Comparison of ENCODE assay signal across 13 mouse cellular contexts in the genomic region with DNA sequence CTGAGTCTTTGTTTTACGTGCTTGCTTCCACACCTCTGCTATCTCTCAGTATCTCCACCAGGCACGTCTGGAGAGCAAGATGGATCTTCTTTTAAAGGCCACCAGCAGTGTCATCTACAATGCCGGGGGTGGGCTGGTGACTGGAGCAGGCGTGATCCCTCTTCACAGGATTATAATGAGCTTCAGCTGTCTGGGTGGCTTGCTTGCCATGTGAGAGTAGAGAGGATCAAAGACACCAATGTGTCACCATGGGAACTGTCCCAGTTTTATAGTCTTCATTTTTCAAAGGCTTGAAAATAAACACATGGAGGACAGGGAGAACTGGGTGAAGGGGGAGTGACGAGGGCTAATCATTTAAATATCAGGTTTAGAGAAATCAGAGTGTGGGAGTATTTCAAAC.
DNase-seq lines count a peak whose midpoint lies in the region; ATAC-seq lines count a peak whose summit lies in the region.
"Had no signal": no experiment of that assay in that cellular context is flagged by ENCODE, and none has a peak within 500 bp of the region (broad histone marks: within the 10 kb centered on the region; RNA-seq: fewer than 3 reads in every experiment).

No protein-coding gene starts in this region.

- WGBS in kidney, embryonic 14.5 days: 17% methylated on average over 5 of the region's 5 CpGs

- DNase-seq in kidney, adult 18-20 months: no peak
- DNase-seq in retina, postnatal 1 day: peak; percentile 60
- no peak for DNase-seq in retina, embryonic 14.5 days (ENCODE audit: low spot score)
- DNase-seq in layer of hippocampus, adult 9-10 months (ENCODE audit: low spot score): peak; percentile 41
- DNase-seq in right cerebral cortex, postnatal 36 days (ENCODE audit: low spot score in 2 of 2): peak; percentile 22 to 23
- no peak for DNase-seq in testis, postnatal 14 days (ENCODE audit: low spot score)
- no peak for DNase-seq in spleen, postnatal 10 days (ENCODE audit: low spot score in 2 of 2)
- DNase-seq: cerebellum, postnatal 10 days; liver; thymus, postnatal 14 days had no signal

- H3K36me3 ChIP-seq in kidney, embryonic 14.5 days (ENCODE audit: control insufficient read depth, insufficient read depth, low read length): no peaks in the 10 kb centered on the region

- H3K4me2 ChIP-seq in kidney, embryonic 14.5 days (replicated peaks; ENCODE audit: low read depth, low read length): no peak overlapping the region
- H3K4me2 ChIP-seq: heart, embryonic 11.5 days had no signal

- H3K9ac ChIP-seq in kidney, embryonic 14.5 days (ENCODE audit: low read depth, low read length): no peak overlapping the region

- ATAC-seq in kidney, embryonic 14.5 days (ENCODE audit: low FRiP score, low TSS enrichment): peak; percentile 83
- ATAC-seq: lung, postnatal 0 days had no signal

- H3K27me3 ChIP-seq in kidney, embryonic 14.5 days (ENCODE audit: control insufficient read depth, insufficient read depth, low read length): no peaks in the 10 kb centered on the region

- no peak overlapping the region for H3K4me3 ChIP-seq in kidney, embryonic 14.5 days (ENCODE audit: low read length)

- no peaks in the 10 kb centered on the region for H3K4me1 ChIP-seq in kidney, embryonic 14.5 days (ENCODE audit: control insufficient read depth, insufficient read depth, low read length)

- H3K9me3 ChIP-seq in kidney, embryonic 14.5 days (ENCODE audit: control insufficient read depth, low read length): no peaks in the 10 kb centered on the region

- H3K27ac ChIP-seq in kidney, embryonic 14.5 days (ENCODE audit: low read depth, low read length): no peak overlapping the region

Comparison
In these comparisons a context has a peak if more than half of its experiments do, and no peak if none do; other contexts are left out.
1. DNase-seq: peak in retina, postnatal 1 day (single experiment), layer of hippocampus, adult 9-10 months (single experiment) and right cerebral cortex, postnatal 36 days (2 of 2); none in kidney, adult 18-20 months (single experiment), retina, embryonic 14.5 days (single experiment), testis, postnatal 14 days (single experiment) and spleen, postnatal 10 days (0 of 2).